Mouse (Mus musculus): ENCODE measurements around the gene Ccdc85b.

Ccdc85b gene

GRCm38 (mm10) chr19:5455037-5455436 lies 2.7 kb downstream of the Ccdc85b start:
- Histone ChIP-seq H3K36me3 (ENCODE audit: control insufficient read depth, insufficient read depth, low read length, poor library complexity, severe bottlenecking) (no peaks in the 10 kb centered on the region; the same call in 1 of the 2 replicates), H3K27me3 (ENCODE audit: control insufficient read depth, insufficient read depth, low read length, poor library complexity, severe bottlenecking) (no peaks in the 10 kb centered on the region)
- DNase-seq (ENCODE audit: low read depth, low spot score) = no peak

DNA sequence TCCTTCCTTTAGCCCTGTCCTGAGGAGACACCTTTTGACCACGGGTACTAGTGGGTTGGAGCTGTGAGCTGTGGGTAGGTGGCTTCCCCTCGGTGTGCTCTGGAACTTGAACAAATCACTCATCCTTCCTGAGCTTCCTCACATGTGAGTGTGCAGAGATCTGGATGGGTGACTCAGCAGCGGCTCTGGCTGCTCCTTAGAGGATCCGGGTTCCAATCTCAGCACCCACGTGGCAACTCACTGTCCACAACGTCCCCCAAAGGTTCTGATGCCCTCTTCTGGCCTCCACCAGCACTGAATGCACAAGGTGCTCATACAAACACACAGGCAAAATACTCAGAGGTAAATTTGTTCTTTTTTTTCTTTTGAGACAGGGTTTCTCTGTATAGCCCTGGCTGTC lies 5.9 kb downstream of the Ccdc85b start:
- H3K36me3 ChIP-seq (ENCODE audit: control insufficient read depth, insufficient read depth, low read length, poor library complexity, severe bottlenecking) = no peaks in the 10 kb centered on the region; the same call in 1 of the 2 replicates
- DNase-seq (ENCODE audit: low read depth, low spot score) = no peak
- no peaks in the 10 kb centered on the region for H3K27me3 ChIP-seq (ENCODE audit: control insufficient read depth, insufficient read depth, low read length, poor library complexity, severe bottlenecking)

- no peak for DNase-seq (ENCODE audit: low read depth, low spot score)
Observed at GRCm38 (mm10) chr19:5449673-5450072, 8.0 kb downstream of the Ccdc85b start.

GRCm38 (mm10) chr19:5448354-5449150 lies 9.1 kb downstream of the Ccdc85b start:
- H3K36me3 ChIP-seq (ENCODE audit: control insufficient read depth, insufficient read depth, low read length, poor library complexity, severe bottlenecking) = no peaks in the 10 kb centered on the region
- no peaks in the 10 kb centered on the region for H3K27me3 ChIP-seq (ENCODE audit: control insufficient read depth, insufficient read depth, low read length, poor library complexity, severe bottlenecking)
- peak; percentile 49 for DNase-seq (ENCODE audit: low read depth, low spot score)

More at GRCm38 (mm10) chr19:5449673-5450072, 8.0 kb downstream of the Ccdc85b start:
- H3K27me3 ChIP-seq (ENCODE audit: control insufficient read depth, insufficient read depth, low read length, poor library complexity, severe bottlenecking) = no peaks in the 10 kb centered on the region
- no peaks in the 10 kb centered on the region; the same call in 1 of the 2 replicates for H3K36me3 ChIP-seq (ENCODE audit: control insufficient read depth, insufficient read depth, low read length, poor library complexity, severe bottlenecking)

- peak; percentile 90 for DNase-seq (ENCODE audit: low read depth, low spot score)
Observed at GRCm38 (mm10) chr19:5447515-5448353, 10.0 kb downstream of the Ccdc85b start, which contains the start of gene Fosl1. Gene Fosl1, plus strand, starts transcription at chr19:5447547.

DNA sequence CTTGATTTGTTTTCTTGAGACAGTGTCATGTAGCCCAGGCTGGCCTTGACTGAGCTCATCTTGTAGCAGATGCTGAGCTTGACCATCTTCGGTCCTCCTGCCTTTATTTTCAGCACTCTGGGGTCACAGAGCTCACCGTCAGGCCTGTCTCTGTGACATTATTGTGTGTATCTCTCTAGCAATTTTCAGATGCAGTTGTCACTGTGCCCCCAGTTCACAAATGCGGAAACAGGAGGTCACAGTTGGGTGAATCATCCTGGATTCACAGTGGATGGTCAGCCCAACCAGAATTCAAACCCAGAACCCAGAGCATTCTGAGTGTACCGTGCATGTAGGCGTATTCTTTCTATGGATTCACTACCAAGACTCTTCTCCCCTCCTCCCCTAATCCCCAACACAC lies 11.9 kb downstream of the Ccdc85b start:
- Histone ChIP-seq H3K27me3 (ENCODE audit: control insufficient read depth, insufficient read depth, low read length, poor library complexity, severe bottlenecking) (no peaks in the 10 kb centered on the region), H3K36me3 (ENCODE audit: control insufficient read depth, insufficient read depth, low read length, poor library complexity, severe bottlenecking) (no peaks in the 10 kb centered on the region)
- no peak for DNase-seq (ENCODE audit: low read depth, low spot score)

More at GRCm38 (mm10) chr19:5447515-5448353, 10.0 kb downstream of the Ccdc85b start, which contains the start of gene Fosl1:
- no peaks in the 10 kb centered on the region for H3K27me3 ChIP-seq (ENCODE audit: control insufficient read depth, insufficient read depth, low read length, poor library complexity, severe bottlenecking)
- no peaks in the 10 kb centered on the region for H3K36me3 ChIP-seq (ENCODE audit: control insufficient read depth, insufficient read depth, low read length, poor library complexity, severe bottlenecking)

DNA sequence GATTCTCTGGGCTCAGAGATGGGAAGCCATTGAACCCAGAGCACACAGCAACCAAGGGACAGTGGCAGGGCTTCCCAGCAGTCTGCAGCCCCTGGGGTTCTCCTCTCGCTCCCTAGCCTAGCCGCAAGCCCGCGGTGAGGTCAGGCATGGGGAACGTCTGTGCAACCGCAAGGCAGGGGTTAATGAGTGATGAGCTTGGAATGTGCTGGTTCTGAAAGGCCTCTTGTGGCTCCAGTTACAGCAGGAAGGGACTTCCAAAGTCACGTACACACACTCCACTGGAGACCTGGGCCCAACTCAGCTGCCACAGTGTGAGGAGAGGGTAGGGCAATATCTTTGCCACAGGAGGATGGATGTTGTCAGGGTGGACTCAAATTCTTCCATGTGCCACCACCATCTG lies 12.7 kb downstream of the Ccdc85b start:
- Histone ChIP-seq H3K36me3 (ENCODE audit: control insufficient read depth, insufficient read depth, low read length, poor library complexity, severe bottlenecking) (no peaks in the 10 kb centered on the region), H3K27me3 (ENCODE audit: control insufficient read depth, insufficient read depth, low read length, poor library complexity, severe bottlenecking) (no peaks in the 10 kb centered on the region)
- no peak for DNase-seq (ENCODE audit: low read depth, low spot score)

DNA sequence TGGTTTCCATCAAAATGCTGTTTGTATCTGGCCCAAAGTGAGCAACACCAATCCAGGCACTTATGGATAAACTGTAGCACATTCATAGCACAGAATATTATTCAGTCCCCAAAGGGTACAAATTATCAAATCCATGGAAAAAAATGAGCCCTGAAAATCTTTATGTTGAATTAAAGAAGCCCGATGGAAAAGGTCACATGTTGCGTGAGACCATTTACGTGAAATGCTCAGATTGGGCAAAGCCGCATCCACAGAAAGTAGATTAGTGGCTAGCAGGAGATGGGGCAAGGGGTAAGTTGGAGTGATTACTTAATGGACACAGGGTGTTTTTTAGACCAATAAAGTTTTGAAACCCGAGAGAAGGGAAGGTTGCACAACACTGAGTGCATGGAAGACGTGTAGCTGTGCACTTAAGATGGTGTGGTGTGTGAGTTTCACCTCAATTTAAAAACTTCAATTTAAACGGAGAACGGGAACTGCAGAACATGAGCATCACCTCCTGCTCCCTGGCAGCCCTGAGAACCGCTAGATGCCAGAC lies 13.3 kb downstream of the Ccdc85b start:
- no peaks in the 10 kb centered on the region for H3K36me3 ChIP-seq (ENCODE audit: control insufficient read depth, insufficient read depth, low read length, poor library complexity, severe bottlenecking)
- DNase-seq (ENCODE audit: low read depth, low spot score) = no peak
- H3K27me3 ChIP-seq (ENCODE audit: control insufficient read depth, insufficient read depth, low read length, poor library complexity, severe bottlenecking) = no peaks in the 10 kb centered on the region

DNA sequence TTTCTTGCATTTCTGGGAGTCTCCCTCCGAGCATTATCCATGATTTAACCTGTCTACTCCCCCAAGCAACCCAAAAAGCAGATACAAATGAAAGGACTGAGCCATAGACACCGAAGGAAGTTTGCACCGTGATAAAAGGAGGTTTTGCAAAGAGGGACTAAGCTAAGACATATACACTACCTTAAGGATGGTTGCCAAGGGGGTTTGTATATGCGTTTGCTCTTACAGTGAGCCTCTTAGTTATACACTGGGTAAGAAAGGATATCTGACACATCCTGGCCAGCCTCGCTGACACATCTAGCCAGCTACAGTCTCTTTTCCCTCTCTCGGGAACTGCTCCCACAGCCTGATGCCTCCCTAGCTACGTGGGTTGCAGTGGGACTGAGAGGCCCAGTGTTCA lies 23.7 kb downstream of the Ccdc85b start:
- no peaks in the 10 kb centered on the region for H3K27me3 ChIP-seq (ENCODE audit: control insufficient read depth, insufficient read depth, low read length, poor library complexity, severe bottlenecking)
- no peaks in the 10 kb centered on the region for H3K36me3 ChIP-seq (ENCODE audit: control insufficient read depth, insufficient read depth, low read length, poor library complexity, severe bottlenecking)
- no peak for DNase-seq (ENCODE audit: low read depth, low spot score)

- peak; percentile 72 for DNase-seq (ENCODE audit: low read depth, low spot score)
- Histone ChIP-seq H3K36me3 (ENCODE audit: control insufficient read depth, insufficient read depth, low read length, poor library complexity, severe bottlenecking) (no peaks in the 10 kb centered on the region), H3K27me3 (ENCODE audit: control insufficient read depth, insufficient read depth, low read length, poor library complexity, severe bottlenecking) (no peaks in the 10 kb centered on the region)
Observed at GRCm38 (mm10) chr19:5432992-5433852, 24.5 kb downstream of the Ccdc85b start.

DNA sequence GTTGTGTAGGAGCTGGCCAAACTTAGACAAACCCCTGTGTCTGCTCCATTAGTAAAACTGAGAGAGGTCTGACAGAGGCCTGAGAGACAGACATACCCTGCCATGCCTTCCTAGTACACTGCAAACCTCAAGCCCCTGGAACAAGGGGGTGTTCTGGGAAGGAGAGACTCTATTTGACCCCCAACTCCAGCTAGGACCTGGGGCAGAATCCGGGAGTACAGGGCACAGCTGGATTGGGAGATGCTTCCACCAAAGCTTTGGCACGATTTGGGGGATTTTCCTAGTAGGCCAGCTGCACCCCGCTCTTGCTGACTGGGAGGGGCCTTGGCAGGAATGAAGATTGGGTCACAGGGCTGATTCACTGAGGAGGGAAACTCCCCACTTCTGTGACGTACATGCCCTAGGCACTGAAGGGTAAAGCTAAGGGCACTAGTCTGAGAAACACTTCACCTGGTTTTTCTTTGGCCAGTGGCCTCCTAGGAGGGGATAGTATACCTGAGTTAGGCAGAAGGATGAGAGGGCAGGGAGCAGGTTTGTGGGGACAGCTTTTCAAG lies 25.7 kb downstream of the Ccdc85b start:
- Histone ChIP-seq H3K27me3 (ENCODE audit: control insufficient read depth, insufficient read depth, low read length, poor library complexity, severe bottlenecking) (no peaks in the 10 kb centered on the region), H3K36me3 (ENCODE audit: control insufficient read depth, insufficient read depth, low read length, poor library complexity, severe bottlenecking) (no peaks in the 10 kb centered on the region; the same call in 1 of the 2 replicates)
- peak; percentile 43 for DNase-seq (ENCODE audit: low read depth, low spot score)

- no peak for DNase-seq (ENCODE audit: low read depth, low spot score)
- Histone ChIP-seq H3K27me3 (ENCODE audit: control insufficient read depth, insufficient read depth, low read length, poor library complexity, severe bottlenecking) (no peaks in the 10 kb centered on the region), H3K36me3 (ENCODE audit: control insufficient read depth, insufficient read depth, low read length, poor library complexity, severe bottlenecking) (no peaks in the 10 kb centered on the region; the same call in 1 of the 2 replicates)
Observed at GRCm38 (mm10) chr19:5430408-5430807, 27.3 kb downstream of the Ccdc85b start.

DNA sequence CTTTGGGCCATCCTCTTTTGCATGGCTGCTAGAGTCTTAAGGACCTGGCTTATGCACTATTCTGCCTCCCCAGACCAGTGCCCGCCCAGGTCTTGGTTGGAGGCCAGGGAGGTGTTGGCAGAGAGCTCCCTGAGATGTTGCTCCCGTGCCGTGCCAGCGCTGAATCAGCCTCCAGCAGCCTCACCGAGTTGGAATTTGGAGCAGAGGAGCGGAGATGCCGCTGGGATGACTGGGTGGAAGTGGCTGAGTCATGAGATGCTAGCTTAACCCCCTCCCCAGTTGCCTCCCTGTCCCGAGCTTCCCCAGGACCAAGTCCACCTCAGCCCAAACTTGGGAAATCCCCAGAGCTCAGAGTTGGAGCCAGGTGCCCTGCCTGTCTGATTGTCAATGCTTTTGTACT lies 27.9 kb downstream of the Ccdc85b start:
- no peak for DNase-seq (ENCODE audit: low read depth, low spot score)
- Histone ChIP-seq H3K27me3 (ENCODE audit: control insufficient read depth, insufficient read depth, low read length, poor library complexity, severe bottlenecking) (no peaks in the 10 kb centered on the region), H3K36me3 (ENCODE audit: control insufficient read depth, insufficient read depth, low read length, poor library complexity, severe bottlenecking) (no peaks in the 10 kb centered on the region; the same call in 1 of the 2 replicates)

DNA sequence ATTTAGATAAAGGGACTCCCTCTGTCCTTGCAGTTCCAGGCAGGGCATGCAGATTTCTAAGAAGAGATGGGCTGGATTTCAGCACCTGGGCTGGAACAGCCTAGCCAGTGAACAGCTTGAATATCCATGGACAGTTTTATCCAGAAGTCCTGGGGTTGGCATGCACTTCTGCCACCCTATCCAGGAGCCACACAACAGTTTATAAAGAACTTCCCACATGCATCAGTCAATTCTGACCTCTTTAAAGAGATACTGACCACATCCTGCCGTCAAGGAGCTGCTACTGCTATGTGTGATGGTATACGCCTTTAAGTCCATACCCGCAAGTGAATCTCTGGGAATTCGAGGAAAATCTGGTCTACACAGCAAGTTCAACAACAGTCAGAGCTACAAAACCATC lies 28.5 kb downstream of the Ccdc85b start:
- DNase-seq (ENCODE audit: low read depth, low spot score) = no peak
- no peaks in the 10 kb centered on the region; the same call in 1 of the 2 replicates for H3K36me3 ChIP-seq (ENCODE audit: control insufficient read depth, insufficient read depth, low read length, poor library complexity, severe bottlenecking)
- H3K27me3 ChIP-seq (ENCODE audit: control insufficient read depth, insufficient read depth, low read length, poor library complexity, severe bottlenecking) = no peaks in the 10 kb centered on the region
